Mouse (Mus musculus): ENCODE data around the gene Syt12.
"Not testable (repeated sequence)": the region's sequence is repeated elsewhere in the genome, so short reads cannot be mapped to it uniquely, and the experiment has no call there.

Syt12 gene

DNA sequence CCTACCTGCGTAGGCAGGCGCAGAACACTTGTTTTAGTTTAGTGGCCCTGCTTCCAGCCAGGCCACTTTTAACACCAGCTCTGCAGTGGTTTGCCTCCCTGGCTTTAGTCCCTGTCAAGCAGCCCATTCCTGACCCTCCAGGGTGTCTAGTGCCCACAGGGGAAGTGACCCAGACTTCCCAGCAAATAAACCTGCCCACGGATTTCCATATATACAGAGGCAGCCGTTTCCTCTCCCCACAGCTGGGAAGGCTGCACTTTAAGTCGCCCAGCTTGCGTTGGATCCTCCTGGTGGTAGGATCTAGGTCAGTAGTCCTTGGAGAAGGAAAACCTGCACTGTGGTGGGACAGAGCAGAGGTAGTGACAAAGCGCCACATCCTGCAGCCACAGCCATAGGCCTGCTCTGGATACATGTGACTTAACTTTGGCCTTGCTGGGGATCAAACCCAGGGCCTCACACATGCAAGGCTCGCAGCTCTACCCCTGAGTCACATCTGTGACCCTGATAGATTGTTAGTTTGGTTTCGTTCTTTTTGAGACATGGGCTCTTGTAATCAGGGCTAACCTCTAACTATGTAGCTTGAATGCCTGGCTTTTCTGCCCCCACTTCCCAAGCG is 13.9 kb upstream of the Syt12 start:
- no peak for DNase-seq (ENCODE audit: low read depth, low spot score)

DNA sequence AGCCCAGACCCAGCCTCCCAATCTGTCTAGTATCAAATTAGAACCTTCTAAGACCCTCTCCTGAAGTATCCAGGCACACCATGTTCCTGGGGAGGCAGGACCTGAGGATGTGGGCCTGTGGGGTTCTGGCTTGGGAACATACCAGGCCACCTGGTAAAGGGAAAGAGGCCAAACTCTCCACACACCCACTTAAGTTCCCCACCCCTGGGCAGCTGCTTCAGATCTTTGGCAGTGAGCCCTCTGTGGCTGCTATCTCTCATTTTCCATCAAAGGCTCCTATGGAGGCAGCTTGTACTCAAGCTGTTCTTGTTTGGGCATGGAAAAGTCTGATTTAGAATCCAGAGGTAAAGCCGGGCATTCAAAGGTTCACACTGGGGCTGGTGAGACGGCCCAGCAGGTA is 10.6 kb upstream of the Syt12 start:
- DNase-seq (ENCODE audit: low read depth, low spot score), result no peak

DNA sequence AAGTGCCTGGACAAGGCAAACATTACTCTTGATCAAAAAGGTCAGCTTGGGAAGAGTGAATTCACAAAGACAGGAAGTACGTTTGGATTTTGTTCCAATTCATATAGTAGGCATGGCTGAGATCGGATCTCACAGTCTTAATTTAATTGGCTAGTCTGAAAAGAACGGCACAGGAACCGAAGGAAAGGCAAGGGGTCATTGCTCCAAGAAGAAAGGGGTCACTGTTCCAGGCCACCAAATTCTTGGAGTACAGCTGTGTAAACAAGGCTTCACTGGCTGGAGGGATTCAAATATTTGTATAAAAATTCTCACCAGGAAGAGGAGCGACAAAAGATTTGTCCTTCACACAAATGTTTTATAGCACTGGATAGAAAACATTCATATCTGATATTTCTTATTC is 7.8 kb upstream of the Syt12 start:
- no peak for DNase-seq (ENCODE audit: low read depth, low spot score)

DNA sequence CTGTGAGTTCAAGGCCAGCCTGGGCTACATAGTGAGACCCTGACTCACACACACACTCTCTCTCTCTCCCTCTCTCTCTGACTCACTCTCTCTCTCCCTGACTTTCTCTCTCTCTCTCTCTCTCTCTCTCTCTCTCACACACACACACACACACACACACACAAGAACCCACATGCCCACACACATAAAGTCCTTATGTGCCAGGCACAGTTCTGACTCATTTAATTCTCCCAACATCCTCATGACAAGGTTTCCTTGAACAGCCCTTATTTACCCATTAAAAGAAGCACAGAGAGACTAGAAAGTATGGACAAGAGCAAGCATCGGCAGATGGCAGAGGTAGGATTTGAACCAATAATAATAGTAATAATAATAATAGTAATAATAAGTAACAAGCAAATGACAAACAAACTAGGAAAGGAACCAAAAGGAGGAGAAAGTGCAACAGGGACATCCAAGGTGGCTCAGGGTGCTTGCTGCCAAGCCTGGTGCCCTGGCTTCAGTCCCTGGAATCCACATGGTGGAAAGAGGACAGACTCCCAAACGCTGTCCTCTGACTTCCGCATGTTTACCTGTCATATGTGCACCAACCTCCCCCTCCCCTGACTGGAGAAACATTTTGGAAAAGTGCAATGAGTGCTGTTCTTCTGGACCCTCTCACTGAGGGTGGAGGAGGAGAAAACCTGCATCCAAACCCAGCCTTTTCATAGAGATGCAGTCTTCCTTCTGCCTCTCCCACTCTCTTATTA is 5.0 kb upstream of the Syt12 start:
- DNase-seq (ENCODE audit: low read depth, low spot score), result no peak

DNA sequence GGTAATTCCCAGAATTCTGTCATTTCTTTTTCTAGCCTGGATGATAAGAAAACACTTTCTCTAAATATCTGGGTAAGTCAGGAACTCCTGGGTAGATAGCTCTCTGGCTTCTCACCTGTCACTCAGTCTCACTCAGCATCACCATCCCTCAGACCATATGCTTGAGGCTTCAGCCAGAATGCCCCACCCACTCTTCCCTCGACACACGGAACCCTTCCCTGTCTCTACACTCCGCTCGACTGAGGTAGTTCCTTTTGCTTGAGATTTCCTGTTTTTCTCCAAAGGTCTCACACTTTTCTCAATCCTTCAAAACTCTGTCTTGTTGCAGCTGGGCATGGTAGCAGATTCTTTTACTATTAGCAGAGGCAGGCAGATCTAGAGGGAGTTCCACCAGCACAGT is 4.1 kb upstream of the Syt12 start:
- peak; percentile 80 for DNase-seq (ENCODE audit: low read depth, low spot score)

DNA sequence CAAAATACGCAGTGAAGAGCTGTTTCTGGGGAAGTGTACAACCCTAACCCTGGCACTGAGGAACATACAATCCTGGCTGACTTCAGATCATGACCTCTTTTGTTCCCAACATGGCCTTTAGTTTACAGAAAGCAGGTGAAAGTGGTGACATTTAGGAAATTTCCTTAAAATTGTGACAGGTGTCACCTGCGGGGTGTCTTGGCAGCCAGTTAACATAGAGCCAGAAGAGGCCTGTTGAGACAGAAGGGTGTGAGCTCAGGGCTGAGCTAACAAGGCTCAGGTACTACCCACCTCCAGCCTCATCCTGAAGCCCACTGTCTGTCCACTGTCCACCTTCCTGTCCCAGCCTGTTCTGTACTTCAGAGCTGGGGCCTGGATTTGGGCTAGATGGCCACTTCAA is 2.8 kb upstream of the Syt12 start:
- DNase-seq (ENCODE audit: low read depth, low spot score), result no peak

DNA sequence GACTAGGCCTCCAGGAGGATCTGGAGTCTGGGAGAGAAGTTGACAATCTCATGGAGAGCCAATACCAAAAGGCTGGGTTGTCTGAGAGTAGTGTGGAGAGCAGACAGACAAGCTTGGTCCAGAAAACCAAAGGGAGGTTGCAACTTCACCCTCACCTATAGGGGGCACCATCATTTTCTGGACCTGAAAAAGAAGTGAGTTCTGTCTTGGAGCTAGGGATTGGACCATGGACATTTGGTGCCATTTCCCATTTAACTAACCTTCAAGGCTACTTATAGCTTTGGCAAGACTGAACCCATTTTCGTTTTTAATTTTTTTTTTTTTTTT is 906 bp upstream of the Syt12 start:
- DNase-seq (ENCODE audit: low read depth, low spot score), result no peak

DNA sequence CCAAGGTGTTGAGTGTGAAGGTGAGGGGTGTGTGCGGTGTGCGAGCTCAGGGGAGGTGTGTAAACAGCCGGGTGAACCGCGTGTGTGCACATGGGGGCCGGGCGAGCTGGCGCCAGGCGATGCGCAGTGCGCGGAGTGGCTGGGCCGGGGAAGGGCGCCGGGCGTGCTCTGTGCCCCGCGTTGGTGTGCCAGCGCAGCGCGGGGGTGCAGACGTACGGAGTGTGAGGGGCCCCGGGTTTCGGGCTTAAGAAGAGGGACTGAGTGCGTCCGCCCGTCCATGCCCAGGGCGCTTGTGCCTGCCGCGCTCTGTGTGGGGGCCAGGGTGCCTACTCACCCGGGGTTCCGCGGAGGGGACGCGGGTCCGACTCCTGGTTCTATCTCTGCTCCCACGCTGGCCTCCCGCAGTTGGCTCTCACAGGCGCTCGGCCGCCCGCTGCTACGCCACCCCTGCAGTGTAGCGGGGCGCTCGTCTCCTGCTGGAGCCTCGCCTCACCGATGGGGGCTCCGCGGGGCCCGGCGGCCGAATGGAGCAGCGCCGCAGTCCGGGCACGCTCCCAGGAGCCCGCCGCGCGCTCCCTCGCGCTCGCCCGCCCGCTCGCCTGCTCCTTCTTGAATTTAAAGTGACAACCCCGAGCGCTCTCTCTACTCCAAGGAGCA is 518 bp downstream of the Syt12 start:
- DNase-seq (ENCODE audit: low read depth, low spot score), result no peak

DNA sequence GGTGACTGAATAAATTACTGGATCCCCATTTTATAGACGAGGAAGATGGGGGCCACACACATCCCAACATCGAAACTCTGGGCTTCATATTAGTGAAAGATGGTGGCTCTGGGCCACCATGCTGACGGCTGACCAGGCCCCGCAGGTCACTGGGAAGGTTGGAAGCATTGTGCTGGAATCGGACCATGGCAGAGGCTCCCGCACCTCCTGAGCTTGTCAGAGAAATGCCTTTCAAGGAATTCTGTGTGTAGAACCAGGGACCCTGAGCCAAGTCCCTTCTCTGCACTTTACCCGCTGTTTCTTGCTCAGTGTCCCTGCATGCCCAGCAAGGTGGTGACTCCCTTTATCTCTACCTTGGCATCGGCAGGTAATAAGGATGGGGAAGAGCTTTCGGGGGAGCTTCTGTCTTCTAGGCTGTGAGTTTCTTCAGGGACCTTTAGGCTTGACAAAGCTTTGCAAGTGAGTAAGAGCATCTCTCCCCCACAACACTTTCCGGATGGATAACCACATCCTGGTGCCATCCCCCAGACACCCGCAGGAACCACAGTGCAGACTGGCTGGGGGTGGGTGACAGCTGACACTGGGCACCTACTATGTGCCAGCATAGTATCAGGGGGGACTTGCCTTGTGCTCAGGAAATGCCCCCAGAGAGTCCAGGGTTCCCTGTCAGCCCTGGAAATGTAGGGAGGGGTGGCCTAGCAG is 1.9 kb downstream of the Syt12 start:
- DNase-seq (ENCODE audit: low read depth, low spot score), result no peak

DNA sequence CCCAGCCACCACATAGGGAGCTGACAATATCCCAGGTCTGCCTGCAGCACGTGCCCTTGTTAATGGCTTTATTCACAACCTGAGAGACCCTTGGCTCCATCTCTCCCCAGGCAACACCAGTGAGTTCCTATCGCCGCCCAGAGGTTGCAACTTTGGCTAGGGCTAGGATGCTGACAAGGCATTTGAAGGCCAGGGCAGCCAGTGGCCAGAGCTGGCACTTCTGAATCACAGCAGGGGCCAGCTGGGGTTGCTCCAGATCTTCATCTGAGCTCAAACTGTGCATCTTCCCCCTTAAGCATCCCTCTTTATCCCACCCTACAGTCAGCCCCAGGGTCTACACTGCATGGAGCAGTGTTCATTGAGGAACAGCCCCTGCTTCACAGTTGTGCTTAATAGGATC is 2.5 kb downstream of the Syt12 start:
- no peak for DNase-seq (ENCODE audit: low read depth, low spot score)

DNA sequence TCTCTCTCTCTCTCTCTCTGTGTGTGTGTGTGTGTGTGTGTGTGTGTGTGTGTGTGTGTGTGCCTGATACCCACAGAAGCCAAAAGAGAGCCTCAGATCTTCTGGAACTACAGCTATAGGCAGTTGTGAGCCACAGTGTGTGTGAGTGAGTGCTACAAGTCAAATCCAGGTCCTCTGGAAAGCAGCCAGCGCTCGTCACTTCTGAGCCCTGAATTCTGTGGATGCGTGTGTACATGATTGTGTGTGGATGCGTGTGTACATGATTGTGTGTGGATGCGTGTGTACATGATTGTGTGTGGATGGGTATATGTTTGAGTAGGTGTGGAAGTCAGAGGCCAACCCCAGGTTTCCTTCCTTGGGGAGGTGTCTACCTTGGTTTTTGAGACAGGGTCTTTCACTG is 3.7 kb downstream of the Syt12 start:
- DNase-seq (ENCODE audit: low read depth, low spot score), result no peak

DNA sequence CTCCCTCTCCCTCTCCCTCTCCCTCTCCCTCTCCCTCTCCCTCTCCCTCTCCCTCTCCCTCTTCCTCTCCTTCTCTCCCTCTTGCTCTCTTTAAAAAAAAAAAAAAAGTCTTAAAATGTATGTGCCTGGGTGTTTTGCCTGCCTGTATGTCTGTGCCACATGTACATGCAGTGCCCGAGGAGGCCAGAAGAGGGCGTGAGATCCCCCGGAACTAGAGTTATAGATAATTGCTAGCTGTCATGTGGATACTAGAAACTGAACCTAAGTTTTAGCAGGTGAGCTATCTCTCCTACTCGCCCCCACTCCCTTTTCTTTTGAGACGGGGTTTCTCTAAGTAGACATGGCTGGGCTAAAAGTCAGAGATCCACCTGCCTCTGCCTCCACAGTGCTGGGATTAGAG is 8.9 kb downstream of the Syt12 start:
- DNase-seq (ENCODE audit: low read depth, low spot score), result no peak

DNA sequence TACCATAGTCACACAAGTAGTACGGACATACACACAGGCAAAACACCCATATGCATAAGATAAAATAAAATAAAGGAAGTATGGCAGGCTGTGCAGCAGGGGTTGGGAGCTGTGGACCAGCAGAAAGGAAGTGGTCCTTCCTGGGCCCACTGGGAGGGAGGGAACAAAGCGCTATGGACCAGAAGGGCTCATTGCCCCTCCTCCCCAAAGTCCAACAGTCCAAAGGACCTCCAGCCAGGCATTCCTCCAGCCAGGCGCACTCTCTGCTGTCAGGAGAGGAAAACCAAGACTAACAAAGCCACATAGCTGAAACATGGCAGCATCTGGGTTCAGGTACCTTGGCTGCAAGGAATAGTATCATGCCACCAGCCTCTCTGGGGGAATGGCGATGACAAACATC is 12.6 kb downstream of the Syt12 start:
- DNase-seq (ENCODE audit: low read depth, low spot score), result no peak

DNA sequence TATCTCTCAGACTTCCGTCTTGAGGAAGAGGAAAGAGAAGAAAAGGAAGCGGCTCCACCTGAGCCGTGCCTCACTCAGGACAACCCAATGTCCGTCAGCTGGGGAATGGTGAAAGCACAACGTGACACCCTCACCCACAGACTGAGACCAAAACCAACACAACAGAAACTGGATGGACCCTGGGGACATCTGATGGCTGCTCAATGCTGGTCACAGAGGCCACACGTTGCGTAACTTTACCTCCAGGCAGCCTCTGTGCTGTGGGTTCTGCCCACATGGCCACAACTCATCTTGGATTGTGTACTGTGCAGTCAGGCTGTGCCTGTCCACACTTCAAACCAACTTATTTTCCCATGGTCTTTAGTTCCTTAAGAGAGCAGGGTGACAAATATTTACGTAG is 15.3 kb downstream of the Syt12 start:
- DNase-seq (ENCODE audit: low read depth, low spot score), result no peak

DNA sequence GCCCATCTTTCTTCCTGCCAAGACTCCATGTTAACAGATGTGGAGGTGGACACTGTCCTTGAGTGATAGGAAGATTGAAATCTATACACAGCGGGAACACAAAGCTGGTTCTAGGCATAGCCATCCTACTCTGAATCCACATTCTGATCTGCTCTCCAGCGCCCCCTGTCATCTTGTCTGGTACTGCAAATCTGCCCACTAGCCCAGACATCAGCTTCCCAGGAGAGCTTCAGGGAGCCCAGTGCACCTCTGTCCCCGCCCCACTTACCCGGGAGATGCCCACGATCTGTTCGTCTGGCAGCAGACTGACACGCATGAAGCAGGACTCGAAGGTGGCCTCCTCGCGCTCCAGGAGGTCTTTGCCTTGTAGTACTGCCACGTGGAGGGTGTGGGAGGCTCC is 21.0 kb downstream of the Syt12 start:
- no peak for DNase-seq (ENCODE audit: low read depth, low spot score)

DNA sequence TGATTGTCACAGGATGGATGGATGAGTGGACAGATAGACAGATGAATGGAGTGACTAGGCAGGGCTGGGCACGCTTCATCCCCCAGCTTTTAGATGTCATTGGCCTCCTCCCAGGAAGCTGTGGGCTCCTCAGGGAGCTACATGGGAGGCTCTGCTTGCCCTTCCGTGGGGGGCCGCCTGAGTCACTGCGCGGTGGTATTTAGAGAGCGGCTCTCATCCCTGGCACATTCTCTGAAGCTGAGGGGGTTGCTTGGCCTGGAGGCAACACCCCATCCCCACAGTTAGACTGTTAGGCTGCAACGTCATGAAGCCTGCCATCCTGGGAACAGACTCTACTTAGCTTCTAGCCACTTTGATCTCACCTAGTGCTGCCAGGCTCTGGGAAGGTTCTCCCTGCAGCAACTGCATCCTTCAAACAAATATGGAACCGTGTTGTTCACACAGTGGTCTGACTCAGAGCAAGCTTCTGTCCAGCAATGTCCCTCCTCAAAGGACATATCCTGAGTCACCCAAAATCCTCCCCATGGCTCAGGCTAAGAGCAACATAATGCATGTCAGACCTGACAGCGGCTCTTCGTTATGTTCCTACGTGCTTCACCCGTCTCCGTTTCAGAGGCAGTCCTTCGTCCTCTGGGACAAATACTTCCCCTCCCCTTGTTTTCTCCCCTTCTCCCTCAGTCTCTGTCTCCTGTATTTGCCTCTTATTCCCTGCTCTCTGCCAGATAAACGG is 22.0 kb downstream of the Syt12 start:
- DNase-seq (ENCODE audit: low read depth, low spot score), result no peak

DNA sequence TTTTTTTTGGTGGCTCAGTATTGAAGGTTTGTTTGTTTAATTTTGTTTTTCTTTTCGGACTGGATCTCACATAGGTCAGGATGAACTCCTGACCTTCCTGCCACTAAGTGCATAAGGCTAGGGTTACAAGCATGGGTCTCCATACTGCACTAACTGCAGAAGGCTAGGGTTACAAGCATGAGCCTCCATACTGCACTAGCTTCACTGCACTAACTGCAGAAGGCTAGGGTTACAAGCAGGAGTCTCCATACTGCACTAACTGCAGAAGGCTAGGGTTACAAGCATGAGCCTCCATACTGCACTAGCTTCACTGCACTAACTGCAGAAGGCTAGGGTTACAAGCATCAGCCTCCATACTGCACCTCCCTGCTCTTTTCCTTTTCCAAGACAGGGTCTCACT is 23.2 kb downstream of the Syt12 start:
- not testable (repeated sequence) for DNase-seq (ENCODE audit: low read depth, low spot score)

DNA sequence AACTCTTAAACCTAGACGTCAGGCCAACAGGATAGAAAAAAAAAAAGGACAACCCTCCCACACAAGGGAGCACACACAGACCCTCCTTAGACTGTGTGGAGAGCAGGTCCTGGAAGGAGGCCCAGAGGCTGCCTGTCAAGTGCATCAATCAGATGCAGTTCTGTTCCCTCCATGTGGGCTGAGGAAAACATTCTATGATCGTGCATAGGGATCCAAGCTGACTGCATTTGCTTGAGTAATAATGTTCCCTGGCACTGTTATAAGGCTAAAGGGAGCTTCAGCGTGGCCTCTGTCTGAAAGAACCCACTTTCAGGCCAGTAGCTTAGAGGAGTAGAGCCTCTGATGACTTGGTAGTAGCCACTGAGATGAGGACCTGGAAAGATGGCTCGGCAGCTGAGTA is 24.7 kb downstream of the Syt12 start:
- no peak for DNase-seq (ENCODE audit: low read depth, low spot score)

DNA sequence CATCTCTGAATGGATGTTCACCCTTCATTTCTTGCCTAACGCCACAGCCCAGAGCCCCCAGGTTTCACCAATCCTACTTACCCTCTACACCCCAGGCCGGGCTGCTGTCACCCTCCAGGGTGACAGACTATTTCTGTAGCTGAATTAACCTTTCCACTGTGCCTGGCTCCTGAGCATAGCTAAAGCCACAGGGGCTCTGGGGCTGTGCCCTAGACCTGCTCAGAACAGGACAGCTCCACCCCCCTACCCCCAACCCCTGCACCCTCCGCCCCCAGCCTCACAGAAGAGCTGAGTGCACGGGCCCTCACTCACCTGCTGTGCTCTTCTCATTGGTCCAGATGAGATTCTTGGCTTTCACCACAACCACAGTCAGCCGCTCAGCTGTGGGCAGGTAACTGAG is 25.3 kb downstream of the Syt12 start:
- no peak for DNase-seq (ENCODE audit: low read depth, low spot score)

DNA sequence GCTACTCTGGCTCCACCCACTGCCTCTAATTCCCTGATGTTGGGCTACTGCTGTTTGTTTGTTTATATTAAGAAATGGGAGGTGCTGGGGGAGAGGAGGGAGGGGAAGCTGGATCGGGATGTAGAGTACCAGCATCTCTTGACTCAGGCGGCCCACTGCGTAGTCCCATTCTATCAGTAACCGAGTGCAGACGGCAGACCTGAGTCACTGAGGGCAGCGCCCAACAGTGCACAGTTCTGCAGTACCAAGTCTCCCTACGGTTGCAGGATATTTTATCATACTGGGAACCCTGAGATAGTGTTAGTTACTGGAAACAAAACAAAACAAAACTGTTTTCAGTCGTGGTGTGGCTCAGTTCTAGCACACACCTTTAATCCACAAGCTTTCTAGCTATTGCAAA is 26.1 kb downstream of the Syt12 start:
- no peak for DNase-seq (ENCODE audit: low read depth, low spot score)

DNA sequence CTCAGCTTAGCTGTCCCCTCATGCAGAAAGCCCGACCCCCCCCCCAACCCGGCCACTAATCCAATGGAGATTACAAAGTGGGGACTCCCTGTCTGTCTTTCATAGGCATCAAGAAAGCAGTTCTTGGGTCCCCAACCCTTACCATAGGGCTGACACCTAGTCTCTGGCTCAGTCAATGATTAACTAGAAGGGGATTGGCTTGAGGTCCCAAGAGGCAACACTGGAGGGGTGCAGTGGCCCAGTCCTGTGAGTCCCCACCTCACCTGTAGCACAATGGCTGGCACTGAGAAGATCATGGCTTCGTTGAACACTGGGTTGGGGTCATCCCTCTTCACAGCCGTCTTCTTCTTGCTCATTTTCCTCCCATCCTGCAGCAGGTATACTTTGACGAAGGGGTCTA is 26.6 kb downstream of the Syt12 start:
- DNase-seq (ENCODE audit: low read depth, low spot score), result no peak

DNA sequence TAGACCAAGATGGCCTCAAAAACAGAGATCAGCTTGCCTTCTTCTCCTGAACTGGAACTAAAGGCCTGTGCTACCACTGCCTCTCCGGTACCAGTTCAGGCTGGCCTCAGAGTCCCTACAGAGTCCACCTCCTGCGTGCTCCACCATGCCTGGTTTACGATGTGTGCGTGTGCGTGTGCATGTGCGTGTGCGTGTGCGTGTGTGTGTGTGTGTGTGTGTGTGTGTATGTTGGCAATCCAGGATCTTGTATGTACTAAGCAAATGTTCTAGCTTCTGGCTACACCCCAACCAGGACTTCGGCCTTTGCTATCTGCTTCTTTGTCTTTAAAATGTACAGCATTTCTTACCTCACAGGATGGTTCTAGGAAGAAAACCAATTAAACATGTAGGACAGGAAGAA is 28.0 kb downstream of the Syt12 start:
- no peak for DNase-seq (ENCODE audit: low read depth, low spot score)

Measured in telencephalon, adult 2 months (tissue).